Mouse (Mus musculus): Measurements from ENCODE around the gene Hinfp. TPM values are rescaled to one million over a fixed set of nuclear protein-coding genes. Genes with fewer than 3 reads are reported as not detected.
"Not testable (repeated sequence)": the region's sequence is repeated elsewhere in the genome, so short reads cannot be mapped to it uniquely, and the experiment has no call there.

Gene Hinfp
- polyA plus RNA-seq, 1 experiment from 2014 or later = 28.4 TPM

DNA sequence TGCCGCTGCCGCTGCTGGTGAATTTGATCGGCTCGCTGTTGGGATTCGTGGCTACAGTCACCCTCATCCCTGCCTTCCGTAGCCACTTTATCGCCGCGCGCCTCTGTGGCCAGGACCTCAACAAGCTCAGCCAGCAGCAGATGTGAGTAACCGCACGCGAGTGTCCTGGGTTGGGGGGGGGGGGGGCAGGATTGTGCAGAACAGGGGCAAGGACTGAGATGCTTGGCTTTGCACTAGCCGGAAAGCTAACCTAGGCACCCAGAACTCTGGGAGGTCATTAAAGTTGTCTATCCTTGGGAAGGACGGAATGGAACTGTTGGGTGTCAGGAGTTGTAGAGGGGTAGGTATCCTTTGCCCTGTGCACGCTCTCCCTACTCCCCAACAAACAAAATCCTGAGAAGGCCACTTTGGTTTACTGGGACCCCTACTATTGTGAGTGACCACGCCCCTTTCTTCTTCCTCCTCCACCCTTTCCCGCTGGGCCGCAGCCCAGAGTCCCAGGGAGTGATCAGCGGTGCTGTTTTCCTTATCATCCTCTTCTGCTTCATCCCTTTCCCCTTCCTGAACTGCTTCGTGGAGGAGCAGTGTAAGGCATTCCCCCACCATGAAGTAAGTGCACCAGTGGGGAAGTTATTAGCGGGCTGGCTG, 21.7 kb upstream of the Hinfp start:
- H3K4me1 ChIP-seq (ENCODE audit: control insufficient read depth, insufficient read depth, low read length) = peaks cover 8% of the 10 kb centered on the region
- H3K36me3 ChIP-seq (ENCODE audit: control insufficient read depth, insufficient read depth, low read length) = peaks cover 14% of the 10 kb centered on the region; the same call in 1 of the 2 replicates
- WGBS = under 1% methylated on average over 22 of the region's 22 CpGs
- no peaks in the 10 kb centered on the region for H3K9me3 ChIP-seq (ENCODE audit: control insufficient read depth, low read length)
- ATAC-seq (ENCODE audit: insufficient number of reproducible peaks, low FRiP score, low TSS enrichment, low read depth) (peak; percentile 48; the same call in 1 of the 2 replicates), DNase-seq (ENCODE audit: low spot score) (peak; percentile 59)
- peak overlapping the region; percentile 58 for H3K4me3 ChIP-seq (ENCODE audit: low read depth, low read length)
- H3K4me2 ChIP-seq (ENCODE audit: low read depth, severe bottlenecking) = peak overlapping the region; percentile 61
- H3K27ac ChIP-seq (replicated peaks; ENCODE audit: low read depth, low read length) = peak overlapping the region; percentile 70
- no peaks in the 10 kb centered on the region for H3K27me3 ChIP-seq (ENCODE audit: control insufficient read depth, insufficient read depth, low read length)
- H3K9ac ChIP-seq (ENCODE audit: low read length) = peak overlapping the region; percentile 70

DNA sequence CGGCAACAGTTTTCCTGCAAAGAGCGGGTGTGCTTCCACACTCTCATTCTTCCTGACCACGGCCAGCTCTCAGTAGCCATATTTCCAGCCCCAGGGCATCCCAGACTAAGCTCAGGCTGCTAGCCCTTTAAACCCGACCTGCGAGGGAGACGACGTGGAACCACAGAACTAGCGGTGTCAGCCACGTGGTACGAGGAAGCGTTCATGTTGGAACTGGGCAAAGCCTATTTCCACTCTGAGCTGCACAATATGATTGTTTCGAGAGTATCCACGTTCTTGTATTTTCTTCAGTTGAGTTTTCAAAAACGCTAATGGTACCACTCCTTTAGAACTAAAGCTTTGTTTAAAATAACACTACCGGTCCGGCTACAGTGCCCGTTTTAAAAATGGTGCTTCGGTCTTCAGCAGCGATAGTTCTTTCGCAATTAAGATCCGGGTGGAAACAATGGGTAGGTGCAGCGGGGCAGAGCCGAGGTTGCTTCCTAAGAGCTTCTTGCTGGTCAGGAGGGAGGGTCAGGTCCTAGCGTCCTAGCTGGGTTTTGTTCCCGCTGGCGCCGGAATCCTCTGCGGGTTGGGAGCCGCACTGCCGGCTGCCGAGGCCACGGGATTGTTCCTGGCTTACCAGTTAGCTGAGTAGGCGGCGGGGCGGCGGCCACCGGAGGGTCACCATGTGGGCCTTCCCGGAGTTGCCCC, 21.0 kb upstream of the Hinfp start:
- ATAC-seq (ENCODE audit: insufficient number of reproducible peaks, low FRiP score, low TSS enrichment, low read depth) = peak; percentile 89
- under 1% methylated on average over 38 of the region's 38 CpGs for WGBS

DNA sequence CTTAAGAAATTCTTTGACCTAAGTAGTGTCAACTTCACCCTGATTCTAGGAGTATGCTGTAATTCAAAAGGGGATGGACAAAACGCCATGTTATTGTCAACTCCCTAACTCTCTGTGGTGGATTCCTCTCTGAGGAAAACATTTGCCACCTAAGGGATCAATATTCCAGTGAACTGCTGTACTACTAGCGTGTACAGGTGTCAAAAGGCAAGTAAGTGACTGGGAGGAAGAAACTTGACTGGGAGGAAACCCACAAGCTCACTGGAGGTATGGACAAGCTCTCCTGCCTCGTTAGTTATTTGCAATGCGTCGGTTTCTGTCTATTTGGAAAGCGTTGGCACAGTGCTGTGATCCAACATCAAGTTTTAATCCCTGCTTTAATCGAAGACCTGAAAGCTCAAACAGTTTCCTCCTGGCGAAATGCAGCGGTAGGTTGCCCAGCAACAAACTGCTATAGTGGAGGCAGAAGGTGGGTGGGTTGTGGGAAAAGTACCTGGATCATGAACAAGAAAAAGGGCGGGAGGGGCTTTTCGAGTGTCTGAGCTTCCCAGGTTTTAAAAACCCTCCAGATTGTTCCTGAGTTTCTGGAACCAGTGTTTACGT, 20.4 kb upstream of the Hinfp start, which contains the start of gene Dpagt1:
Dpagt1 (plus strand) TSS at position 252 of the 603 bp plus-strand sequence.
- peaks cover 4% of the 10 kb centered on the region; the same call in 1 of the 2 replicates for H3K36me3 ChIP-seq (ENCODE audit: control insufficient read depth, insufficient read depth, low read length)

More for the DNA sequence above, 21.0 kb upstream of the Hinfp start:
- H3K9ac ChIP-seq (ENCODE audit: low read length) = peak overlapping the region; percentile 70
- DNase-seq (ENCODE audit: low spot score) = peak; percentile 86
- H3K4me1 ChIP-seq (ENCODE audit: control insufficient read depth, insufficient read depth, low read length) = peaks cover 8% of the 10 kb centered on the region
- peak overlapping the region; percentile 61 for H3K4me2 ChIP-seq (ENCODE audit: low read depth, severe bottlenecking)
- H3K27ac ChIP-seq (replicated peaks; ENCODE audit: low read depth, low read length) = peak overlapping the region; percentile 70
- no peaks in the 10 kb centered on the region for H3K27me3 ChIP-seq (ENCODE audit: control insufficient read depth, insufficient read depth, low read length)
- no peaks in the 10 kb centered on the region for H3K9me3 ChIP-seq (ENCODE audit: control insufficient read depth, low read length)
- peak overlapping the region; percentile 58 for H3K4me3 ChIP-seq (ENCODE audit: low read depth, low read length)
- peaks cover 9% of the 10 kb centered on the region; the same call in 1 of the 2 replicates for H3K36me3 ChIP-seq (ENCODE audit: control insufficient read depth, insufficient read depth, low read length)

DNA sequence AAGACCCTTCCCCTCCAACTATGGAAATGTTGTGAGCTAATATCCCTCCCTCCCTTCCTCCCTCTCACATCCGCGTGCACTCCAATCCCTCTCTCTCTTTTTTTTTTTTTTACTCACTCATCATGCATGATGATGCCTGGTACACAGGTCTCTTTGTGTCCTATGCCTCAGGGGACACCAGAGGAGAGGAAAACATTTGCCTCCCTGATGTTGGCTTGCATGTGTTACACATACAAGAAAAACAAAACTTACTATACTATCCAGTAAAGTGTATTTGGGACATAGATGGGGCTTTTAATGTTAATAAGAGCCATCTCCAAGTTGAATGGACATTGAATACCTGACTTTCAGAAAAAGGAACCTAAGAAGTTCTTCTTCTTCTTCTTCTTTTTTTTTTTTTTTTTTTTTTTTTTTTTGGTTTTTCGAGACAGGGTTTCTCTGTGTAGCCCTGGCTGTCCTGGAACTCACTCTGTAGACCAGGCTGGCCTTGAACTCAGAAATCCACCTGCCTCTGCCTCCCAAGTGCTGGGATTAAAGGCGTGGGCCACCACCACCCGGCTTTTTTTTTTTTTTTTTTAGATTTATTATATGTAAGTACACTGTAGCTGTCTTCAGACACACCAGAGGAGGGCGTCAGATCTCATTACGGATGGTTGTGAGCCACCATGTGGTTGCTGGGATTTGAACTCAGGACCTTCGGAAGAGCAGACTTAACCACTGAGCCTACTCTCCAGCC, 19.7 kb upstream of the Hinfp start:
- 76% methylated on average over 7 of the region's 8 CpGs for WGBS
- not testable (repeated sequence) for H3K4me3 ChIP-seq (ENCODE audit: low read depth, low read length); H3K36me3 ChIP-seq (ENCODE audit: control insufficient read depth, insufficient read depth, low read length); H3K4me1 ChIP-seq (ENCODE audit: control insufficient read depth, insufficient read depth, low read length); H3K9ac ChIP-seq (ENCODE audit: low read length); H3K27ac ChIP-seq (replicated peaks; ENCODE audit: low read depth, low read length); DNase-seq (ENCODE audit: low spot score); ATAC-seq (ENCODE audit: insufficient number of reproducible peaks, low FRiP score, low TSS enrichment, low read depth); H3K9me3 ChIP-seq (ENCODE audit: control insufficient read depth, low read length); H3K27me3 ChIP-seq (ENCODE audit: control insufficient read depth, insufficient read depth, low read length)
- H3K4me2 ChIP-seq (ENCODE audit: low read depth, severe bottlenecking) = peak overlapping the region; percentile 61

More for the DNA sequence above, 20.4 kb upstream of the Hinfp start, which contains the start of gene Dpagt1:
- ATAC-seq (ENCODE audit: insufficient number of reproducible peaks, low FRiP score, low TSS enrichment, low read depth) (no peak), DNase-seq (ENCODE audit: low spot score) (no peak)
- H3K27me3 ChIP-seq (ENCODE audit: control insufficient read depth, insufficient read depth, low read length) = no peaks in the 10 kb centered on the region
- H3K4me1 ChIP-seq (ENCODE audit: control insufficient read depth, insufficient read depth, low read length) = peaks cover 8% of the 10 kb centered on the region
- H3K9me3 ChIP-seq (ENCODE audit: control insufficient read depth, low read length) = no peaks in the 10 kb centered on the region
- H3K27ac ChIP-seq (replicated peaks; ENCODE audit: low read depth, low read length) = peak within 1 kb of the TSS; percentile 70
- H3K9ac ChIP-seq (ENCODE audit: low read length) = peak within 1 kb of the TSS; percentile 70
- peak within 1 kb of the TSS; percentile 61 for H3K4me2 ChIP-seq (ENCODE audit: low read depth, severe bottlenecking)
- WGBS = 7% methylated on average over 12 of the region's 12 CpGs
- peak within 1 kb of the TSS; percentile 58 for H3K4me3 ChIP-seq (ENCODE audit: low read depth, low read length)

DNA sequence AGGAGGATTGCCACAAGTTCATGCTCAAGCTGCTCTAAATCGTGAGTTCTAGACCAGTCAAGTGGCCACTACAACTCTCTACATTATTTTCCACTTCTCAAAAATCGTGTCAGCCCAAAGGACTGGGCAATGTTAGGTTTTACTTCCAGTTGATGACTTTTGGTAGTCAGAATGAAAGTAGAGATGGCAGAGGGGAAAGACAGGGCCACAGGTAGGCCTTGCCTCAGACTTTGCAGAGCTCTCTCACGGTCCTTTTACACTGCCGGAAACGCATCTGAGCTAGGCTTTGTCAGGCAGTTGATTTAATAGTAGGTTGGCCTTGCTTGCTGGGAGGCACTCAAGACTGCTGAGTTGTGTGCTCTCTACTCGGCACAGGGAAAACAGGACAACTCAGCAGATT, 18.7 kb upstream of the Hinfp start:
- H3K4me3 ChIP-seq (ENCODE audit: low read depth, low read length) = no peak overlapping the region
- H3K4me1 ChIP-seq (ENCODE audit: control insufficient read depth, insufficient read depth, low read length) = peaks cover 11% of the 10 kb centered on the region
- H3K4me2 ChIP-seq (ENCODE audit: low read depth, severe bottlenecking) = no peak overlapping the region
- no peaks in the 10 kb centered on the region; the same call in 1 of the 2 replicates for H3K36me3 ChIP-seq (ENCODE audit: control insufficient read depth, insufficient read depth, low read length)
- DNase-seq (ENCODE audit: low spot score) = no peak
- H3K27me3 ChIP-seq (ENCODE audit: control insufficient read depth, insufficient read depth, low read length) = no peaks in the 10 kb centered on the region
- no peak overlapping the region for H3K27ac ChIP-seq (replicated peaks; ENCODE audit: low read depth, low read length)
- ATAC-seq (ENCODE audit: insufficient number of reproducible peaks, low FRiP score, low TSS enrichment, low read depth) = no peak
- no peak overlapping the region for H3K9ac ChIP-seq (ENCODE audit: low read length)
- H3K9me3 ChIP-seq (ENCODE audit: control insufficient read depth, low read length) = no peaks in the 10 kb centered on the region
- WGBS = 76% methylated on average over 6 of the region's 6 CpGs

DNA sequence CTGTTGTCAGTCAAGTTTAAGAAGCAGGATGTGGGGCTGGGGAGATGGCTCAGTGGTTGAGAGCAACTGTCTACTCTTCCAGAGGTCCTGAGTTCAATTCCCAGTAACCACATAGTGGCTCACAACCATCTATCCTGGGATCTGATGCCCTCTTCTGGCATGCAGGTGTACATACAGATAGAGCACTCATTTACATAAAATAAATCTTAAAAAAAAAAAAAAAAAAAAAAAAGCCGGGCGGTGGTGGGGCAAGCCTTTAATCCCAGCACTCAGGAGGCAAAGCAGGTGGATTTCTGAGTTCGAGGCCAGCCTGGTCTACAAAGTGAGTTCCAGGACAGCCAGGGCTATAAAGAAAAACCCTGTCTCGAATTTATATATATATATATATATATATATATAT, 18.2 kb upstream of the Hinfp start:
- not testable (repeated sequence) for H3K9me3 ChIP-seq (ENCODE audit: control insufficient read depth, low read length); H3K4me3 ChIP-seq (ENCODE audit: low read depth, low read length); ATAC-seq (ENCODE audit: insufficient number of reproducible peaks, low FRiP score, low TSS enrichment, low read depth); H3K27ac ChIP-seq (replicated peaks; ENCODE audit: low read depth, low read length); H3K9ac ChIP-seq (ENCODE audit: low read length); H3K36me3 ChIP-seq (ENCODE audit: control insufficient read depth, insufficient read depth, low read length); H3K27me3 ChIP-seq (ENCODE audit: control insufficient read depth, insufficient read depth, low read length); H3K4me2 ChIP-seq (ENCODE audit: low read depth, severe bottlenecking); DNase-seq (ENCODE audit: low spot score)
- H3K4me1 ChIP-seq (ENCODE audit: control insufficient read depth, insufficient read depth, low read length) = peaks cover 16% of the 10 kb centered on the region
- 84% methylated on average over 4 of the region's 4 CpGs for WGBS

DNA sequence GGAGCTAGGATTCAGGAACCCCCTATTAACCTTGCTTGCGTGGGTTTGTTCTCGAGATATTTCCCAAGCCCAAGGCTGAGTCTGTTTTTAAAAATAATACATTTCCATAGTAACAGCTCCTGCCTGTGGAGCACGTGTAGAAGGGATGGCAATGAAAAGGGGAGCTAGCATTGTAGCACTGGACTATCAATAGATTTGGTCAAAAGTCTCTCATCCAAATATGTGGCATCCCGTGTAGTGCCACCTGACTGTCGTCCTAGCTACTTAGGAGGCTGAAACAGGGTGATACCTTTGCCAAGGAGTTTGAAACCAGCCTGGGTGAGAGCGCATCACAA, 15.3 kb upstream of the Hinfp start:
- Histone ChIP-seq H3K4me1 (ENCODE audit: control insufficient read depth, insufficient read depth, low read length) (peaks cover 8% of the 10 kb centered on the region), H3K4me2 (ENCODE audit: low read depth, severe bottlenecking) (peak overlapping the region; percentile 79), H3K27me3 (ENCODE audit: control insufficient read depth, insufficient read depth, low read length) (no peaks in the 10 kb centered on the region), H3K36me3 (ENCODE audit: control insufficient read depth, insufficient read depth, low read length) (no peaks in the 10 kb centered on the region; the same call in 1 of the 2 replicates), H3K27ac (replicated peaks; ENCODE audit: low read depth, low read length) (no peak overlapping the region), H3K4me3 (ENCODE audit: low read depth, low read length) (peak overlapping the region; percentile 89; the same call in 1 of the 2 replicates), H3K9me3 (ENCODE audit: control insufficient read depth, low read length) (no peaks in the 10 kb centered on the region), H3K9ac (ENCODE audit: low read length) (peak overlapping the region; percentile 74; the same call in 1 of the 2 replicates)
- no peak for ATAC-seq (ENCODE audit: insufficient number of reproducible peaks, low FRiP score, low TSS enrichment, low read depth)
- no peak for DNase-seq (ENCODE audit: low spot score)
- WGBS = 28% methylated on average over 6 of the region's 6 CpGs

Data from limb, embryonic 11.5 days (tissue).